Mouse (Mus musculus): ENCODE measurements around the gene Prkar2b. TPM values are rescaled to one million over a fixed set of nuclear protein-coding genes. Genes with fewer than 3 reads are reported as not detected.

Prkar2b gene
- total and polyA plus RNA-seq, 2 experiments from 2014 or later, result 132 to 182 TPM

DNA sequence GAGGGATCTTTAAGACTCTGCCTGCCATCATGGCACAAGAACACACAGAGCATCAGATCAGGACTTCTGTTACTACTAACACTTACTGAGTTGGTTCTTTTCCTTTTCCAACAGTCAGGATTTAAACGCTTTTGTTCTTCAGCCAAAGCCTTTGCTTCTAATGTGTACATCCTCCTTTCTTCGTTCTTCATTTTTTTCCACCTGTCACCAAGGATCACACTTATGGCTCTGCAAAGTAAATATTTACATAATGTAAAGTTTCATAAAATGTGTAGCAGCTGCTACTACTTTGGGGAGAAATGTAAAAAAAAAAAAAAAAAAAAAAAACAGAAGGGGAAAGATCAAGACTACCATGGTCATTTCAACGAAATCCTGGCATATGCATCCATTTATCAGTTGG lies 132.6 kb downstream of the Prkar2b start:
- no peak for ATAC-seq (ENCODE audit: low FRiP score)
- TF ChIP-seq CTCF (IDR thresholded peaks at IDR 0.05), result no peak
- H3K4me2 ChIP-seq (ENCODE audit: low read depth, low read length, poor library complexity, severe bottlenecking), result no peak overlapping the region
- DNase-seq (ENCODE audit: low spot score), result no peak
- peaks cover 8% of the 10 kb centered on the region for H3K36me3 ChIP-seq (ENCODE audit: insufficient read depth, low read length)
- WGBS, result 88% methylated on average over 3 of the region's 3 CpGs
- no peak overlapping the region for H3K4me3 ChIP-seq (ENCODE audit: low read depth, low read length)
- no peaks in the 10 kb centered on the region for H3K27me3 ChIP-seq (ENCODE audit: insufficient read depth, low read length)
- no peak overlapping the region for H3K9ac ChIP-seq (replicated peaks; ENCODE audit: low read length, poor library complexity, severe bottlenecking)
- no peaks in the 10 kb centered on the region for H3K4me1 ChIP-seq (ENCODE audit: insufficient read depth, low read length)
- H3K9me3 ChIP-seq (ENCODE audit: low read length), result no peaks in the 10 kb centered on the region
- no peak overlapping the region for H3K27ac ChIP-seq (ENCODE audit: low read depth, low read length)

DNA sequence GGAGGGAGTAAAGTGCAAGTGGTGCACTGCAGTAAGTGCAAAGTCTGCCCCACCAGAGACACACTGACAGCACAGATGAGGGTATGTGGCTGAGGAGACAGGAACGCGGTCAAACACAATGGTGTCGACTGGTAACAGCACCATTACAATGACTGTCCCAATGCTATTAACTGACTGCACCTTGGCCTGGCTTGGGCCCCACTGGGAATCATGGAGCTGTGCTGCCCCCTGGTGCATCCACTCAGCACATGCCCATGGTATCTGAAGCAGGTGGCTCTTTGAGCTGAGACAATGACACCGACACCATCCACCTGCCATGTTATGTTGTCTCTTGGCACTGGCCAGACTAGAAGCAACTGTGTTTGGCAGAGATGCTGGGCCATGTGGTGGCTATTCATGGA lies 134.4 kb downstream of the Prkar2b start:
- no peak overlapping the region for H3K4me3 ChIP-seq (ENCODE audit: low read depth, low read length)
- no peaks in the 10 kb centered on the region for H3K27me3 ChIP-seq (ENCODE audit: insufficient read depth, low read length)
- peak; percentile 88 for TF ChIP-seq CTCF (IDR thresholded peaks at IDR 0.05)
- H3K4me2 ChIP-seq (ENCODE audit: low read depth, low read length, poor library complexity, severe bottlenecking), result no peak overlapping the region
- peaks cover 8% of the 10 kb centered on the region for H3K36me3 ChIP-seq (ENCODE audit: insufficient read depth, low read length)
- peak; percentile 79 for ATAC-seq (ENCODE audit: low FRiP score)
- H3K9me3 ChIP-seq (ENCODE audit: low read length), result no peaks in the 10 kb centered on the region
- no peak overlapping the region for H3K9ac ChIP-seq (replicated peaks; ENCODE audit: low read length, poor library complexity, severe bottlenecking)
- H3K27ac ChIP-seq (ENCODE audit: low read depth, low read length), result no peak overlapping the region
- DNase-seq (ENCODE audit: low spot score), result peak; percentile 83
- no peaks in the 10 kb centered on the region for H3K4me1 ChIP-seq (ENCODE audit: insufficient read depth, low read length)
- WGBS, result 40% methylated on average over 4 of the region's 4 CpGs

DNA sequence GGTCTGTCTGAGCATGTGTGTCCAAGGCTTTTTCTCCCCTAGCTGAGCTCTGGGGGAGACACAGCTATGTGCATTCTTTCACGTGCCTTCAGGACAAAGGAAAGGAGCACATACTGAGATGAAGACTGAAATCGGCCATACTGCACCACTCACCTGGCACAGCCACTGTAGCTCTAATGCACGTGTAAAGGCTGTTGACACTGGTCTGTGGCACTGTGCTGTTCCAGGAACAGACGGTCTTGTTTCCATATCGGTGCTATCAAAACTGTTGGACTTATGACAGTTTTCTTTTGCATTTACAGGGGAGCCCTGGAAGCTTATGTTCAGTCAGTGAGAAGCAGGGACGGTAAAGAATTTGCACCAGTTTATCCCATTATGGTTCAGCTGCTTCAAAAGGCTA lies 135.8 kb downstream of the Prkar2b start:
- H3K4me3 ChIP-seq (ENCODE audit: low read depth, low read length), result no peak overlapping the region
- no peak for TF ChIP-seq CTCF (IDR thresholded peaks at IDR 0.05)
- 86% methylated on average over 6 of the region's 6 CpGs for whole genome bisulfite sequencing
- no peaks in the 10 kb centered on the region for H3K9me3 ChIP-seq (ENCODE audit: low read length)
- DNase-seq (ENCODE audit: low spot score), result no peak
- H3K36me3 ChIP-seq (ENCODE audit: insufficient read depth, low read length), result peaks cover 8% of the 10 kb centered on the region
- H3K27me3 ChIP-seq (ENCODE audit: insufficient read depth, low read length), result no peaks in the 10 kb centered on the region
- ATAC-seq (ENCODE audit: low FRiP score), result no peak
- H3K9ac ChIP-seq (replicated peaks; ENCODE audit: low read length, poor library complexity, severe bottlenecking), result no peak overlapping the region
- no peaks in the 10 kb centered on the region for H3K4me1 ChIP-seq (ENCODE audit: insufficient read depth, low read length)
- H3K27ac ChIP-seq (ENCODE audit: low read depth, low read length), result no peak overlapping the region
- no peak overlapping the region for H3K4me2 ChIP-seq (ENCODE audit: low read depth, low read length, poor library complexity, severe bottlenecking)

DNA sequence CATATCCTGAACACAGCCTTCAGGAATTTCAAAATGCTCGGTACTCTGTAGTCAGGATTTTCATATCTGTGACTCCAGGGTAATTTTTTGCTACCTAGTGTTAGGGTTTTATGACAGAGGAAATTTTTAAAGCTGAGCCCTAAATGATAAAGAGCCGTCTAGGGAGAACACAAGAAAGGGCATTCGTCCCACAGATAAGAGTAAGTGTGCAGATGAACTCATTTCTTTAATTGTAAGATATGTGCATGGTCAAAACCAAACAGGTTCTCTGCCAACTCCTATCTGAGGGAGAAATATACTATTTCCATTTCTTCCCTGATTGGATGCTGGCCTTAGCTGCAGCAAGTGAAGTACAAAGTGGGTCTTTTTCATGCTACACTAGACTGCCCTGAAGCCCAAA lies 137.0 kb downstream of the Prkar2b start:
- DNase-seq (ENCODE audit: low spot score), result no peak
- H3K4me3 ChIP-seq (ENCODE audit: low read depth, low read length), result no peak overlapping the region
- no peak overlapping the region for H3K9ac ChIP-seq (replicated peaks; ENCODE audit: low read length, poor library complexity, severe bottlenecking)
- WGBS, result 79% methylated on average over 3 of the region's 3 CpGs
- no peaks in the 10 kb centered on the region for H3K27me3 ChIP-seq (ENCODE audit: insufficient read depth, low read length)
- TF ChIP-seq CTCF (IDR thresholded peaks at IDR 0.05), result no peak
- no peaks in the 10 kb centered on the region for H3K4me1 ChIP-seq (ENCODE audit: insufficient read depth, low read length)
- H3K9me3 ChIP-seq (ENCODE audit: low read length), result no peaks in the 10 kb centered on the region
- H3K27ac ChIP-seq (ENCODE audit: low read depth, low read length), result no peak overlapping the region
- ATAC-seq (ENCODE audit: low FRiP score), result no peak
- H3K36me3 ChIP-seq (ENCODE audit: insufficient read depth, low read length), result peaks cover 8% of the 10 kb centered on the region
- H3K4me2 ChIP-seq (ENCODE audit: low read depth, low read length, poor library complexity, severe bottlenecking), result no peak overlapping the region

DNA sequence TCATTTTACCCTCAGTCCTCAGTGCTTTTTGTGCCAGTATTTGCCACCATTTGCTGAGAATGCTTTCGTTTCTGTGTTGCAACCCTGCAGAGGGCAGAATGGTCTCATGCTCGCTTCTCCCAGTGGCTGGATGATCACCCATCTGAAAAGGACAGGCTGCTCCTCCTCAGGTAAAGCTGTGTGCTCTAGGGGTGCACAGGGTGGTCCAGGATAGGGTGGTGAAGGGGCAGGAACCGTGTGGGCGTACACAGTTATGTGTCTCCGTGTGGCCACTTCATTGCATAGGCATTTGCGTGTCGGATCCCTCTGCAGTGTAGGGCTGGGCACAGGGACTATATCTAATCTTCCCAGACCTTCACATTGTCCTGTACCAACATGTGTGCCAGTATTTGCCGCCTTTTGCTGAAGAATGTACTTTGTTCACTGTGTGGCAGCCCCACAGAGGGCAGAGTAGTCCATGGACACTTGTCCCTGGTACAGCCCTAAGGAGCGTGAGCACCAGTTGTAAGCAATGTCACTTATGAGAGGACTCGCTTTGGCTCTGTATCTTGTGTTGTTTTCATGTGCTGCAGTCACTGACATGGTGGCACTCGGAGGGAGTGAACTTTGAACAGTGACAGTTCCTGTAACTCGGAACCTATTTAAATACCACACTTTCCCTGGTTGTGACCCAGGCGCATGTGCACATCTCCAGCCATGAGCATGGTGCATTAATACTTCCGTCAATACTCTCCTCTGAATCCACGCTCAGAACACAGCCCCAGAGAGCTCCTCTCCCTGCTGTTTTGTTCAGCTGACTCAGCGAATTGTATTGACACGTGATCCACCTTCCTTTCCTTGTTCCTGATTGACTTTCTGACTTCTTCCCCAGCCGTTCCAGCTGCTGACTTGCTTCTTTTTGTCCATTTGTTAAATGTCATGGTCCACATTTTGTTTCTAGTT lies 140.4 kb downstream of the Prkar2b start:
- no peak for ATAC-seq (ENCODE audit: low FRiP score)
- no peak for TF ChIP-seq CTCF (IDR thresholded peaks at IDR 0.05)
- DNase-seq (ENCODE audit: low spot score), result no peak
- H3K9me3 ChIP-seq (ENCODE audit: low read length), result no peaks in the 10 kb centered on the region
- peaks cover 3% of the 10 kb centered on the region; the same call in 1 of the 2 replicates for H3K36me3 ChIP-seq (ENCODE audit: insufficient read depth, low read length)
- WGBS, result 81% methylated on average over 18 of the region's 18 CpGs
- H3K27ac ChIP-seq (ENCODE audit: low read depth, low read length), result no peak overlapping the region
- no peaks in the 10 kb centered on the region for H3K27me3 ChIP-seq (ENCODE audit: insufficient read depth, low read length)
- no peak overlapping the region for H3K9ac ChIP-seq (replicated peaks; ENCODE audit: low read length, poor library complexity, severe bottlenecking)
- H3K4me2 ChIP-seq (ENCODE audit: low read depth, low read length, poor library complexity, severe bottlenecking), result no peak overlapping the region
- H3K4me1 ChIP-seq (ENCODE audit: insufficient read depth, low read length), result no peaks in the 10 kb centered on the region
- H3K4me3 ChIP-seq (ENCODE audit: low read depth, low read length), result no peak overlapping the region

DNA sequence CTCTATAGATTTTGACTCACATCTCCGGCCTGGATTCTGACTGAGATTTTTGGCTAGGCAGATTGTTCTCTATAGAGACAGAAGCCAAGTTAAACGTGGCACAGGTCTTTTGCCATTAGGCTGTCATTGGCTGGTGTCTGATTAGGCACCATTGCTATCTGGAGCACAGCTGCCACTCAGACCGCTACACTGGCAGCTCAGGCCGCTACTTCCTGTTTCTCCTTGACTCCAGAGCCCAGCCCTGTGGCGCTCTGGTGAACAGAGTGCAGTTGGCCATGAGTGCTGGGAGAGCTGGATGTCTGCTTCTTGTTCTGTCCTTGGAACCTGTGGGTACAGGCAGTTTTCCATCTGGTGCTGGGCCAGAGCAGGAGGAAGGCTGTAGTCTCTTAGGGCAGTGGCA lies 143.9 kb downstream of the Prkar2b start:
- TF ChIP-seq CTCF (IDR thresholded peaks at IDR 0.05), result no peak
- 85% methylated on average over 5 of the region's 5 CpGs for WGBS
- Histone ChIP-seq H3K36me3 (ENCODE audit: insufficient read depth, low read length) (peaks cover 3% of the 10 kb centered on the region; the same call in 1 of the 2 replicates), H3K9me3 (ENCODE audit: low read length) (no peaks in the 10 kb centered on the region), H3K4me1 (ENCODE audit: insufficient read depth, low read length) (no peaks in the 10 kb centered on the region), H3K9ac (replicated peaks; ENCODE audit: low read length, poor library complexity, severe bottlenecking) (no peak overlapping the region), H3K4me2 (ENCODE audit: low read depth, low read length, poor library complexity, severe bottlenecking) (no peak overlapping the region), H3K4me3 (ENCODE audit: low read depth, low read length) (no peak overlapping the region), H3K27ac (ENCODE audit: low read depth, low read length) (no peak overlapping the region), H3K27me3 (ENCODE audit: insufficient read depth, low read length) (no peaks in the 10 kb centered on the region)
- DNase-seq (ENCODE audit: low spot score) (peak; percentile 48), ATAC-seq (ENCODE audit: low FRiP score) (no peak)

Measured in midbrain, postnatal 0 days (tissue).